Mouse (Mus musculus) adrenal gland, adult 2 months (tissue): ENCODE measurements around the gene Olfr578. TPM values are rescaled to one million over a fixed set of nuclear protein-coding genes. Genes with fewer than 3 reads are reported as not detected.

Source experiments
- DNase-seq: peaks from one replicate; pipeline ENCODE4 v3.0.0; 2021
- long read RNA-seq: library from polyadenylated mRNA; stranded (forward); transcript quantifications from one replicate; pipeline ENCODE4 v2.0.0, GENCODE M21; 2021
- polyA plus RNA-seq: library from polyadenylated mRNA; depleted of rRNA; stranded (reverse); fragments of >200 nt; gene quantifications from 2 replicates; pipeline ENCODE4 v1.2.3, GENCODE M21; 2012; rRNA removed
- total RNA-seq, 2 experiments: library from RNA; stranded (reverse); gene quantifications; 2 replicates each; pipeline ENCODE4 v1.2.3; 2021

Olfr578 gene
- total RNA-seq (not detected), polyA plus RNA-seq (not detected in 2 replicates)
- long read RNA-seq, result 0 reads

- DNase-seq, result no peak
These were observed at the start of gene Olfr578 for GRCm38 (mm10) chr7:102989224-102989623. Gene Olfr578 (minus strand): TSS chr7:102989324.

- DNase-seq, result no peak
These were observed 48.6 kb upstream of the Olfr578 start, which contains the start of gene Olfr582 for GRCm38 (mm10) chr7:103037724-103038123. Gene Olfr582 (plus strand): TSS chr7:103038024.

- DNase-seq, result no peak
These were observed 13.3 kb downstream of the Olfr578 start, which contains the start of gene Olfr577 for GRCm38 (mm10) chr7:102975843-102976242. Gene Olfr577 (minus strand): TSS chr7:102975943.

- no peak for DNase-seq
These were observed 14.7 kb downstream of the Olfr578 start for GRCm38 (mm10) chr7:102974399-102974798.

GRCm38 (mm10) chr7:102962360-102962759, 26.8 kb downstream of the Olfr578 start, which contains the start of gene Olfr576:
Gene Olfr576 (plus strand): TSS chr7:102962660.
- DNase-seq, result no peak

GRCm38 (mm10) chr7:102958593-102958992, 30.5 kb downstream of the Olfr578 start, which contains the start of gene Olfr575:
Gene Olfr575 (minus strand): TSS chr7:102958775.
- no peak for DNase-seq

- DNase-seq, result no peak
These were observed 31.0 kb downstream of the Olfr578 start for GRCm38 (mm10) chr7:102958137-102958536.

- no peak for DNase-seq
These were observed 38.4 kb downstream of the Olfr578 start for GRCm38 (mm10) chr7:102950732-102951131.

- DNase-seq, result no peak
These were observed 41.0 kb downstream of the Olfr578 start, which contains the start of gene Olfr574 for GRCm38 (mm10) chr7:102948167-102948566. Gene Olfr574 (plus strand): TSS chr7:102948467.

GRCm38 (mm10) chr7:102943417-102943816, 45.7 kb downstream of the Olfr578 start:
- no peak for DNase-seq

GRCm38 (mm10) chr7:102942475-102942874, 46.6 kb downstream of the Olfr578 start, which contains the start of gene Olfr573-ps1:
Gene Olfr573-ps1 (minus strand): TSS chr7:102942575.
- no peak for DNase-seq

Other genes with a start within 250 kb of the Olfr578 start
- gene Olfr560, start 230.0 kb downstream of the Olfr578 start, total RNA-seq, result not detected
- not detected in 2 replicates for gene Olfr560, start 230.0 kb downstream of the Olfr578 start, polyA plus RNA-seq
- under 1 TPM in 1 of 2 experiments, not detected in 1; 0.24 TPM for gene Olfr78, start 229.9 kb downstream of the Olfr578 start, total RNA-seq
- gene Olfr78, start 229.9 kb downstream of the Olfr578 start, polyA plus RNA-seq, result 0.19 and 0.46 TPM in 2 replicates
- not detected for gene Olfr561, start 218.1 kb downstream of the Olfr578 start, total RNA-seq
- gene Olfr561, start 218.1 kb downstream of the Olfr578 start, polyA plus RNA-seq, result not detected in 2 replicates
- gene Olfr564, start 185.8 kb downstream of the Olfr578 start, total RNA-seq, result not detected
- not detected in 2 replicates for gene Olfr564, start 185.8 kb downstream of the Olfr578 start, polyA plus RNA-seq
- gene Olfr566, start 130.6 kb downstream of the Olfr578 start, total RNA-seq, result not detected
- gene Olfr566, start 130.6 kb downstream of the Olfr578 start, polyA plus RNA-seq, result not detected in 2 replicates
- gene Olfr568, start 112.2 kb downstream of the Olfr578 start, total RNA-seq, result not detected
- gene Olfr568, start 112.2 kb downstream of the Olfr578 start, polyA plus RNA-seq, result not detected in 2 replicates
- not detected for gene Olfr569, start 98.4 kb downstream of the Olfr578 start, total RNA-seq
- gene Olfr569, start 98.4 kb downstream of the Olfr578 start, polyA plus RNA-seq, result not detected in 2 replicates
- gene Olfr570, start 94.7 kb downstream of the Olfr578 start, total RNA-seq, result not detected
- gene Olfr570, start 94.7 kb downstream of the Olfr578 start, polyA plus RNA-seq, result not detected in 2 replicates
- not detected for gene Olfr571, start 71.8 kb downstream of the Olfr578 start, total RNA-seq
- not detected in 2 replicates for gene Olfr571, start 71.8 kb downstream of the Olfr578 start, polyA plus RNA-seq
- not detected for gene Olfr572, start 64.9 kb downstream of the Olfr578 start, total RNA-seq
- not detected in 2 replicates for gene Olfr572, start 64.9 kb downstream of the Olfr578 start, polyA plus RNA-seq
- not detected for gene Olfr573-ps1, start 46.7 kb downstream of the Olfr578 start, total RNA-seq
- not detected in 2 replicates for gene Olfr573-ps1, start 46.7 kb downstream of the Olfr578 start, polyA plus RNA-seq
- not detected for gene Olfr574, start 40.9 kb downstream of the Olfr578 start, total RNA-seq
- not detected in 2 replicates for gene Olfr574, start 40.9 kb downstream of the Olfr578 start, polyA plus RNA-seq
- not detected for gene Olfr575, start 30.5 kb downstream of the Olfr578 start, total RNA-seq
- not detected in 2 replicates for gene Olfr575, start 30.5 kb downstream of the Olfr578 start, polyA plus RNA-seq
- gene Olfr576, start 26.7 kb downstream of the Olfr578 start, total RNA-seq, result not detected
- not detected in 2 replicates for gene Olfr576, start 26.7 kb downstream of the Olfr578 start, polyA plus RNA-seq
- gene Olfr577, start 13.4 kb downstream of the Olfr578 start, total RNA-seq, result not detected
- gene Olfr577, start 13.4 kb downstream of the Olfr578 start, polyA plus RNA-seq, result not detected in 2 replicates
- gene Olfr582, start 48.7 kb upstream of the Olfr578 start, total RNA-seq, result not detected
- not detected in 2 replicates for gene Olfr582, start 48.7 kb upstream of the Olfr578 start, polyA plus RNA-seq
- gene Olfr583, start 62.0 kb upstream of the Olfr578 start, total RNA-seq, result not detected
- not detected in 2 replicates for gene Olfr583, start 62.0 kb upstream of the Olfr578 start, polyA plus RNA-seq
- gene Olfr584, start 92.6 kb upstream of the Olfr578 start, total RNA-seq, result not detected
- not detected in 2 replicates for gene Olfr584, start 92.6 kb upstream of the Olfr578 start, polyA plus RNA-seq
- gene Olfr585, start 108.4 kb upstream of the Olfr578 start, total RNA-seq, result not detected
- gene Olfr585, start 108.4 kb upstream of the Olfr578 start, polyA plus RNA-seq, result not detected in 2 replicates
- not detected for gene Olfr586, start 136.3 kb upstream of the Olfr578 start, total RNA-seq
- gene Olfr586, start 136.3 kb upstream of the Olfr578 start, polyA plus RNA-seq, result not detected in 2 replicates
- gene Olfr588-ps1, start 151.6 kb upstream of the Olfr578 start, total RNA-seq, result not detected
- gene Olfr588-ps1, start 151.6 kb upstream of the Olfr578 start, polyA plus RNA-seq, result not detected in 2 replicates
- gene Olfr589, start 167.0 kb upstream of the Olfr578 start, total RNA-seq, result not detected
- not detected in 2 replicates for gene Olfr589, start 167.0 kb upstream of the Olfr578 start, polyA plus RNA-seq
- gene Olfr591, start 189.0 kb upstream of the Olfr578 start, total RNA-seq, result not detected
- not detected in 2 replicates for gene Olfr591, start 189.0 kb upstream of the Olfr578 start, polyA plus RNA-seq
- not detected for gene Olfr592, start 195.5 kb upstream of the Olfr578 start, total RNA-seq
- not detected in 2 replicates for gene Olfr592, start 195.5 kb upstream of the Olfr578 start, polyA plus RNA-seq
- not detected for gene Olfr593, start 222.5 kb upstream of the Olfr578 start, total RNA-seq
- not detected in 2 replicates for gene Olfr593, start 222.5 kb upstream of the Olfr578 start, polyA plus RNA-seq
- gene Olfr594, start 227.7 kb upstream of the Olfr578 start, total RNA-seq, result not detected
- gene Olfr594, start 227.7 kb upstream of the Olfr578 start, polyA plus RNA-seq, result not detected in 2 replicates